Mouse (Mus musculus) forebrain, embryonic 11.5 days (tissue): Measurements from ENCODE around the gene Zfp324. TPM values are rescaled to one million over a fixed set of nuclear protein-coding genes. Genes with fewer than 3 reads are reported as not detected.

Source experiments
- ATAC-seq: fragments of 200-750 bp; cut with Nextera tagmentation; replicated peaks from 2 replicates; pipeline ENCODE4 v1.8.0; 2017; ENCODE audit warnings: moderate TSS enrichment; ENCODE audit not compliant: low FRiP score
- DNase-seq: peaks from one replicate; pipeline ENCODE4 v3.0.0-alpha.2; 2017; ENCODE audit warnings: low spot score
- H3K27ac ChIP-seq: fragments of 300-500 bp; sonication (generic); 2 replicates; pipeline ENCODE4 v1.5.1; 2014; ENCODE audit warnings: low read depth, low read length
- H3K27me3 ChIP-seq: fragments of 300-500 bp; sonication (generic); 2 replicates; pipeline ENCODE4 v1.6.1; 2014; ENCODE audit warnings: mild to moderate bottlenecking, low read length, mixed read lengths; ENCODE audit not compliant: control insufficient read depth, insufficient read depth
- H3K36me3 ChIP-seq: fragments of 300-500 bp; sonication (generic); 2 replicates; pipeline ENCODE4 v1.6.1; 2014; ENCODE audit warnings: mild to moderate bottlenecking, low read length, moderate library complexity, mixed read lengths; ENCODE audit not compliant: control insufficient read depth, insufficient read depth
- H3K4me1 ChIP-seq: fragments of 300-500 bp; sonication (generic); replicated peaks from 2 replicates; pipeline ENCODE4 v1.6.1; 2014; ENCODE audit warnings: low read length, mixed read lengths; ENCODE audit not compliant: control insufficient read depth, insufficient read depth
- H3K4me2 ChIP-seq: fragments of 300-500 bp; sonication (generic); 2 replicates; pipeline ENCODE4 v1.6.1; 2014; ENCODE audit warnings: low read depth, mild to moderate bottlenecking, low read length, moderate library complexity, mixed read lengths; ENCODE audit not compliant: severe bottlenecking
- H3K4me3 ChIP-seq: fragments of 300-500 bp; sonication (generic); 2 replicates; pipeline ENCODE4 v1.5.1; 2014; ENCODE audit warnings: low read depth, low read length
- H3K9ac ChIP-seq: fragments of 300-500 bp; sonication (generic); 2 replicates; pipeline ENCODE4 v1.6.1; 2014; ENCODE audit warnings: low read length
- H3K9me3 ChIP-seq: fragments of 300-500 bp; sonication (generic); 2 replicates; pipeline ENCODE4 v1.6.1; 2016; ENCODE audit warnings: low read length, mixed read lengths; ENCODE audit not compliant: control insufficient read depth
- WGBS: fragments of 180-500 bp; shearing (Covaris S2); extraction: QIAGEN DNeasy Blood & Tissue Kit; methylation state at CpG from one replicate; pipeline ENCODE4 v1.1.7; 2014; 5-methylcytosine and 5-hydroxymethylcytosine counted together
- polyA plus RNA-seq: library from polyadenylated mRNA; unstranded; fragments of >200 nt; fragmentation: Nextera tagmentation; extraction: Ambion mirVana; gene quantifications from 2 replicates; pipeline ENCODE4 v1.2.1, GENCODE M21; 2014

Gene Zfp324
- polyA plus RNA-seq, 1 experiment from 2014 or later: 10.8 TPM

- H3K27ac ChIP-seq: peak overlapping the region; percentile 96
- H3K9me3 ChIP-seq: no peaks in the 10 kb centered on the region
- H3K4me3 ChIP-seq: peak overlapping the region; percentile 59
- no peaks in the 10 kb centered on the region for H3K27me3 ChIP-seq
- ATAC-seq (peak; percentile 79), DNase-seq (peak; percentile 96)
- peaks cover 10% of the 10 kb centered on the region; the same call in 1 of the 2 replicates for H3K36me3 ChIP-seq
- peak overlapping the region; percentile 82 for H3K9ac ChIP-seq
- whole genome bisulfite sequencing: under 1% methylated on average over 42 of the region's 42 CpGs
- H3K4me2 ChIP-seq: peak overlapping the region; percentile 86
- H3K4me1 ChIP-seq: peaks cover 13% of the 10 kb centered on the region
Observed at GRCm38 (mm10) chr7:13009143-13010004, 43.7 kb downstream of the Zfp324 start.

- Histone ChIP-seq H3K9me3 (no peaks in the 10 kb centered on the region), H3K4me2 (peak within 1 kb of the TSS; percentile 86), H3K27me3 (no peaks in the 10 kb centered on the region), H3K36me3 (peaks cover 10% of the 10 kb centered on the region; the same call in 1 of the 2 replicates), H3K4me3 (peak within 1 kb of the TSS; percentile 59), H3K9ac (peak within 1 kb of the TSS; percentile 82), H3K4me1 (peaks cover 13% of the 10 kb centered on the region), H3K27ac (peak within 1 kb of the TSS; percentile 96)
- 15% methylated on average over 26 of the region's 26 CpGs for WGBS
- DNase-seq (no peak), ATAC-seq (peak; percentile 90)
Observed at GRCm38 (mm10) chr7:13010005-13010908, 44.6 kb downstream of the Zfp324 start, which contains the start of gene Zbtb45. Zbtb45 (minus strand) TSS chr7:13010034.

- no peaks in the 10 kb centered on the region for H3K9me3 ChIP-seq
- H3K27me3 ChIP-seq: no peaks in the 10 kb centered on the region
- DNase-seq (no peak), ATAC-seq (no peak)
- no peak overlapping the region for H3K9ac ChIP-seq
- whole genome bisulfite sequencing: 64% methylated on average over 4 of the region's 4 CpGs
- no peaks in the 10 kb centered on the region for H3K36me3 ChIP-seq
- H3K4me1 ChIP-seq: peaks cover 6% of the 10 kb centered on the region
- H3K27ac ChIP-seq: no peak overlapping the region
- H3K4me3 ChIP-seq: no peak overlapping the region
- no peak overlapping the region for H3K4me2 ChIP-seq
Observed at GRCm38 (mm10) chr7:13013671-13014070, 48.0 kb downstream of the Zfp324 start.

- no peak for DNase-seq
- no peaks in the 10 kb centered on the region for H3K27me3 ChIP-seq
- 45% methylated on average over 6 of the region's 6 CpGs for WGBS
Observed at GRCm38 (mm10) chr7:13014275-13014839, 48.7 kb downstream of the Zfp324 start.

GRCm38 (mm10) chr7:13015217-13015616, 49.6 kb downstream of the Zfp324 start:
- Histone ChIP-seq H3K27ac (no peak overlapping the region), H3K4me1 (peaks cover 5% of the 10 kb centered on the region), H3K27me3 (no peaks in the 10 kb centered on the region), H3K9ac (no peak overlapping the region), H3K4me2 (no peak overlapping the region), H3K36me3 (no peaks in the 10 kb centered on the region), H3K4me3 (no peak overlapping the region), H3K9me3 (no peaks in the 10 kb centered on the region)
- no peak for ATAC-seq
- WGBS: 80% methylated on average over 1 of the region's 1 CpGs
- DNase-seq: no peak

More at GRCm38 (mm10) chr7:13014275-13014839, 48.7 kb downstream of the Zfp324 start:
- no peak overlapping the region for H3K9ac ChIP-seq
- H3K27ac ChIP-seq: no peak overlapping the region
- peaks cover 6% of the 10 kb centered on the region for H3K4me1 ChIP-seq
- no peaks in the 10 kb centered on the region for H3K9me3 ChIP-seq
- H3K4me3 ChIP-seq: no peak overlapping the region
- H3K4me2 ChIP-seq: no peak overlapping the region
- no peak for ATAC-seq
- H3K36me3 ChIP-seq: no peaks in the 10 kb centered on the region

GRCm38 (mm10) chr7:13022773-13023535, 57.3 kb downstream of the Zfp324 start:
- 4% methylated on average over 31 of the region's 31 CpGs for WGBS
- H3K27me3 ChIP-seq: no peaks in the 10 kb centered on the region
- ATAC-seq: peak; percentile 84
- H3K4me3 ChIP-seq: peak overlapping the region; percentile 96
- peak overlapping the region; percentile 97 for H3K9ac ChIP-seq
- H3K36me3 ChIP-seq: peaks cover 23% of the 10 kb centered on the region
- peaks cover 18% of the 10 kb centered on the region; the same call in 1 of the 2 replicates for H3K4me1 ChIP-seq
- peak; percentile 93 for DNase-seq
- no peaks in the 10 kb centered on the region for H3K9me3 ChIP-seq
- peak overlapping the region; percentile 100 for H3K27ac ChIP-seq
- peak overlapping the region; percentile 99 for H3K4me2 ChIP-seq
